Comparison of ENCODE assay signal across 19 mouse cellular contexts in the genomic region with DNA sequence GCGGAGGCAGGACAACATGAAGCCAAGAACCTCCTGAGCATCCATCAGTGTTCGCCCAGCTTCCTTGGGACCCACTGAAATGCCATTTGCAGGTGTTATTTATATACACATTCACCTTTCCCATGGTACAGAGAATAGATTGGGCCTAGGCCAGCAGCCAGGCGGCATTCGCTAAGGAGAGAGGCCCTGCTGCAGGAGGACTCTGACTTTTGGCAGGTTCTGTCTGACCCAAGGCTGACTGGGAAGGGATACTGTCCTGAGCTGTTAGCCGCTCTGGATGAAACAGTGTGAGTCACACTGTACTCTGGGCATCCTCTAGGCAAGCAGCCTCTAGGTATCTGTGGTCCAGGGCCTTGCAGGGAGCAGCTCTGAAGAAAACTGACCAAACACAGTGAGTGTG. TPM values are rescaled to one million over a fixed set of nuclear protein-coding genes. Genes with fewer than 3 reads are reported as not detected.
A peak's percentile ranks its signal among the peaks of the same experiment; 100 is the strongest.
DNase-seq lines count a peak whose midpoint lies in the region; ATAC-seq and TF ChIP-seq lines count a peak whose summit lies in the region.
"Had no signal": no experiment of that assay in that cellular context is flagged by ENCODE, and none has a peak within 500 bp of the region (broad histone marks: within the 10 kb centered on the region; RNA-seq: fewer than 3 reads in every experiment).

No protein-coding gene starts in this region.

- no peak for DNase-seq in cerebellum, adult 8-10 months
- DNase-seq in layer of hippocampus, adult 2 months (ENCODE audit: low spot score in 2 of 2) = no peak
- no peak for DNase-seq in layer of hippocampus, adult 18-20 months (ENCODE audit: low spot score in 2 of 2)
- peak; percentile 79 for DNase-seq in cerebellum, adult 11-12 months
- DNase-seq in cerebellum, postnatal 36 days = peak; percentile 68 to 73
- no peak for DNase-seq in hindbrain, embryonic 11.5 days (ENCODE audit: low spot score)
- DNase-seq in retina, postnatal 1 day = no peak
- DNase-seq: adrenal gland, postnatal 25 days; kidney, adult 18-20 months; kidney, postnatal 14 days; spleen, adult 18-20 months; thymus, adult 18-20 months had no signal

- peak overlapping the region; percentile 57 for H3K27ac ChIP-seq in layer of hippocampus, adult 2 months
- no peak overlapping the region for H3K27ac ChIP-seq in hindbrain, embryonic 11.5 days (ENCODE audit: low read depth, low read length)
- H3K27ac ChIP-seq: embryonic facial prominence, embryonic 10.5 days; hindbrain, postnatal 0 days; liver, embryonic 15.5 days had no signal

- no peak for TF ChIP-seq CTCF in layer of hippocampus, adult 2 months (conservative IDR thresholded peaks at IDR 0.05)

- H3K4me3 ChIP-seq in layer of hippocampus, adult 2 months = peak overlapping the region; percentile 11; the same call in 1 of the 2 replicates
- H3K4me3 ChIP-seq in hindbrain, embryonic 11.5 days (ENCODE audit: low read depth, low read length) = no peak overlapping the region
- H3K4me3 ChIP-seq: embryonic facial prominence, embryonic 10.5 days; erythroblast, embryonic 14.5 days; liver, embryonic 15.5 days had no signal

- peaks cover 2% of the 10 kb centered on the region; the same call in 1 of the 2 replicates for H3K4me1 ChIP-seq in hindbrain, embryonic 11.5 days (replicated peaks; ENCODE audit: control insufficient read depth, insufficient read depth, low read length)

- H3K36me3 ChIP-seq in hindbrain, embryonic 11.5 days (ENCODE audit: control insufficient read depth, insufficient read depth, low read length) = no peaks in the 10 kb centered on the region
- H3K36me3 ChIP-seq: embryonic facial prominence, embryonic 10.5 days; liver, embryonic 15.5 days had no signal

- no peak overlapping the region for H3K4me2 ChIP-seq in hindbrain, embryonic 11.5 days (replicated peaks; ENCODE audit: low read depth, low read length)
- H3K4me2 ChIP-seq: liver, embryonic 15.5 days had no signal

- no peaks in the 10 kb centered on the region for H3K9me3 ChIP-seq in hindbrain, embryonic 11.5 days (ENCODE audit: control insufficient read depth, low read length)
- H3K9me3 ChIP-seq: embryonic facial prominence, embryonic 10.5 days; liver, embryonic 15.5 days had no signal

- no peak overlapping the region for H3K9ac ChIP-seq in hindbrain, embryonic 11.5 days (ENCODE audit: low read depth, low read length)
- H3K9ac ChIP-seq: liver, embryonic 15.5 days had no signal

- peak; percentile 76 for ATAC-seq in cerebellum, adult (ENCODE audit: insufficient number of reproducible peaks, low FRiP score, low TSS enrichment)
- no peak for ATAC-seq in hindbrain, embryonic 11.5 days (ENCODE audit: low FRiP score)
- ATAC-seq: forebrain, embryonic 14.5 days; hindbrain, postnatal 0 days; lung, postnatal 0 days had no signal

- peaks cover 23% of the 10 kb centered on the region for H3K27me3 ChIP-seq in hindbrain, embryonic 11.5 days (ENCODE audit: control insufficient read depth, insufficient read depth, low read length)

- WGBS in hindbrain, embryonic 11.5 days = 92% methylated on average over 5 of the region's 5 CpGs

RNA-seq across cellular contexts. Expression of a gene that starts 6.4 kb away (rescaled TPM):
- total RNA-seq in layer of hippocampus, adult 2 months (2021) = 10 to 100 TPM; 94.6 to 99.3 TPM
- 100 to 1,000 TPM; 108 to 112 TPM for total RNA-seq in layer of hippocampus, adult 18-20 months (2021)
- polyA plus RNA-seq in hindbrain, embryonic 11.5 days (2014; fragmentation: Nextera tagmentation; extraction: Ambion mirVana) = 0.71 and 0.77 TPM in 2 replicates

Comparison
In these comparisons a context has a peak if more than half of its experiments do, and no peak if none do; other contexts are left out.
1. DNase-seq: peak in cerebellum, adult 11-12 months (single experiment) and cerebellum, postnatal 36 days (2 of 2); none in cerebellum, adult 8-10 months (single experiment), layer of hippocampus, adult 2 months (0 of 2), layer of hippocampus, adult 18-20 months (0 of 2), hindbrain, embryonic 11.5 days (single experiment) and retina, postnatal 1 day (single experiment).